Mouse (Mus musculus) urinary bladder, adult 2 months (tissue): Measurements from ENCODE around the gene Cdh3. TPM values are rescaled to one million over a fixed set of nuclear protein-coding genes. Genes with fewer than 3 reads are reported as not detected.

Source experiments
- DNase-seq: peaks from one replicate; pipeline ENCODE4 v3.0.0; 2022; ENCODE audit warnings: low spot score
- polyA plus RNA-seq: library from polyadenylated mRNA; depleted of rRNA; stranded (reverse); fragments of >200 nt; gene quantifications from 2 replicates; pipeline ENCODE4 v1.2.3, GENCODE M21; 2012; rRNA removed

The Cdh3 gene
- polyA plus RNA-seq, 1 experiment, result 5.5 TPM

- DNase-seq, result no peak
Observed at GRCm38 (mm10) chr8:106606601-106607145, 96.0 kb downstream of the Cdh3 start.

Other genes starting within 250 kb of the Cdh3 start
- gene Smpd3, start 172.9 kb upstream of the Cdh3 start, polyA plus RNA-seq, result 1.1 and 1.2 TPM in 2 replicates
- gene Zfp90, start 95.6 kb upstream of the Cdh3 start, polyA plus RNA-seq, result 9.3 and 9.5 TPM in 2 replicates
- not detected in 2 replicates for gene 6030452D12Rik, start 10.4 kb upstream of the Cdh3 start, polyA plus RNA-seq
- gene Gm10073, start 62.6 kb downstream of the Cdh3 start, polyA plus RNA-seq, result 188 and 228 TPM in 2 replicates
- gene Cdh1, start 92.5 kb downstream of the Cdh3 start, polyA plus RNA-seq, result 81.3 and 96.0 TPM in 2 replicates
- gene Tango6, start 172.2 kb downstream of the Cdh3 start, polyA plus RNA-seq, result 4.4 and 5.0 TPM in 2 replicates